Mouse (Mus musculus): ENCODE results near the gene Aox2. TPM values are rescaled to one million over a fixed set of nuclear protein-coding genes. Genes with fewer than 3 reads are reported as not detected.

The Aox2 gene
- total RNA-seq, 2 experiments from 2014 or later, result 0.27 TPM; not detected in 1

- intact Hi-C loops (cut with DNase I), result loop anchor here (5.0 to 10.0 kb wide), 2 partner anchors 96 to 989 kb away; partner anchors contain the start of genes Maip1 and Tyw5
Measured at GRCm38 (mm10) chr1:58393284-58394195, 115.4 kb downstream of the Aox2 start.

GRCm38 (mm10) chr1:58395341-58395740 lies 117.2 kb downstream of the Aox2 start:
- no peak for DNase-seq
- intact Hi-C loops (cut with DNase I), result loop anchor here (10.0 kb wide), 1 partner anchor 991 kb away; the partner anchor contains the start of genes Maip1 and Tyw5

More at GRCm38 (mm10) chr1:58393284-58394195, 115.4 kb downstream of the Aox2 start:
- peak; percentile 60 for DNase-seq

- DNase-seq, result no peak
- intact Hi-C loops (cut with DNase I), result loop anchor here (10.0 kb wide), 1 partner anchor 991 kb away; the partner anchor contains the start of genes Maip1 and Tyw5
Measured at GRCm38 (mm10) chr1:58396179-58396578, 118.1 kb downstream of the Aox2 start.

GRCm38 (mm10) chr1:58397731-58398130 lies 119.6 kb downstream of the Aox2 start:
- no peak for DNase-seq
- intact Hi-C loops (cut with DNase I), result loop anchor here (2.0 to 10.0 kb wide), 2 partner anchors 19 to 993 kb away; partner anchors contain the start of genes Maip1 and Tyw5

- intact Hi-C loops (cut with DNase I), result no loop called here
- DNase-seq, result no peak
Measured at GRCm38 (mm10) chr1:58401396-58401795, 123.3 kb downstream of the Aox2 start.

- no peak for DNase-seq
- intact Hi-C loops (cut with DNase I), result no loop called here
Measured at GRCm38 (mm10) chr1:58403745-58404144, 125.6 kb downstream of the Aox2 start.

- intact Hi-C loops (cut with DNase I), result no loop called here
Measured at GRCm38 (mm10) chr1:58407321-58407720, 129.2 kb downstream of the Aox2 start.

GRCm38 (mm10) chr1:58408141-58408540 lies 130.0 kb downstream of the Aox2 start:
- intact Hi-C loops (cut with DNase I), result no loop called here
- no peak for DNase-seq

More at GRCm38 (mm10) chr1:58407321-58407720, 129.2 kb downstream of the Aox2 start:
- no peak for DNase-seq

GRCm38 (mm10) chr1:58409553-58410197 lies 131.5 kb downstream of the Aox2 start:
- intact Hi-C loops (cut with DNase I), result no loop called here
- DNase-seq, result no peak

- intact Hi-C loops (cut with DNase I), result no loop called here
- no peak for DNase-seq
Measured at GRCm38 (mm10) chr1:58410198-58410588, 132.1 kb downstream of the Aox2 start.

- DNase-seq, result no peak
- intact Hi-C loops (cut with DNase I), result no loop called here
Measured at GRCm38 (mm10) chr1:58410776-58411175, 132.7 kb downstream of the Aox2 start.

GRCm38 (mm10) chr1:58415442-58415841 lies 137.3 kb downstream of the Aox2 start:
- DNase-seq, result no peak
- intact Hi-C loops (cut with DNase I), result no loop called here

- no peak for DNase-seq
Measured at GRCm38 (mm10) chr1:58416048-58416447, 137.9 kb downstream of the Aox2 start.

GRCm38 (mm10) chr1:58420032-58420431 lies 141.9 kb downstream of the Aox2 start:
- intact Hi-C loops (cut with DNase I), result no loop called here

More at GRCm38 (mm10) chr1:58416048-58416447, 137.9 kb downstream of the Aox2 start:
- intact Hi-C loops (cut with DNase I), result loop anchor here (2.0 kb wide), 1 partner anchor 17 kb away; no protein-coding TSS in a partner anchor

GRCm38 (mm10) chr1:58420961-58421360 lies 142.8 kb downstream of the Aox2 start:
- DNase-seq, result no peak
- intact Hi-C loops (cut with DNase I), result no loop called here

More at GRCm38 (mm10) chr1:58420032-58420431, 141.9 kb downstream of the Aox2 start:
- DNase-seq, result no peak

GRCm38 (mm10) chr1:58422879-58423278 lies 144.8 kb downstream of the Aox2 start:
- DNase-seq, result peak in 1 of 2 experiments; percentile 31
- intact Hi-C loops (cut with DNase I), result no loop called here

GRCm38 (mm10) chr1:58423371-58424248 lies 145.5 kb downstream of the Aox2 start, which contains the start of gene Clk1:
TSS of gene Clk1 (minus strand) at chr1:58424066.
- DNase-seq, result peak; percentile 99 to 100
- intact Hi-C loops (cut with DNase I), result no loop called here

- no peak for DNase-seq
- intact Hi-C loops (cut with DNase I), result no loop called here
Measured at GRCm38 (mm10) chr1:58424551-58424950, 146.4 kb downstream of the Aox2 start.
